Mouse (Mus musculus): ENCODE measurements around the gene Jarid2. TPM values are rescaled to one million over a fixed set of nuclear protein-coding genes. Genes with fewer than 3 reads are reported as not detected.

The Jarid2 gene
- total and polyA plus RNA-seq, 3 experiments: 7.3 to 24.5 (median 20.2) TPM

- Histone ChIP-seq H3K4me3 (peak overlapping the region; percentile 92), H3K79me2 (replicated peaks; ENCODE audit: control insufficient read depth, insufficient read depth, low read length) (0 out of 2 replicates have a peak, but pooled peaks cover 1% of the 10 kb centered on the region), H3K9ac (ENCODE audit: low read depth, low read length) (peak overlapping the region; percentile 89), H3K27ac (peak overlapping the region; percentile 93), H3K27me3 (ENCODE audit: control insufficient read depth, insufficient read depth, low read length) (no peaks in the 10 kb centered on the region), H3K4me1 (ENCODE audit: control insufficient read depth, insufficient read depth, low read length) (peaks cover 7% of the 10 kb centered on the region), H3K36me3 (ENCODE audit: control insufficient read depth, insufficient read depth, low read length) (peaks cover 8% of the 10 kb centered on the region)
- WGBS: under 1% methylated on average over 40 of the region's 41 CpGs
- intact Hi-C loops (cut with DNase I): loop anchor here (2.0 to 10.0 kb wide), 7 partner anchors 101 to 1170 kb away; partner anchors contain the start of gene Mcur1
- DNase-seq: peak; percentile 91 to 93
- TF ChIP-seq POLR2A (IDR thresholded peaks at IDR 0.05; ENCODE audit: insufficient read depth, low read depth, low read length): peak; percentile 99
- TF ChIP-seq CTCF (IDR thresholded peaks at IDR 0.05): 0 out of 2 replicates have a peak, but pooled peaks have one; percentile 7
- TF ChIP-seq EP300 (IDR thresholded peaks at IDR 0.05; ENCODE audit: insufficient read depth, low read depth, low read length): peak; percentile 70; the same call in 1 of the 2 replicates
These were observed 1.8 kb downstream of the Jarid2 start for GRCm38 (mm10) chr13:44730939-44731551.

- TF ChIP-seq EP300 (IDR thresholded peaks at IDR 0.05; ENCODE audit: insufficient read depth, low read depth, low read length) (no peak), CTCF (IDR thresholded peaks at IDR 0.05) (no peak), POLR2A (IDR thresholded peaks at IDR 0.05; ENCODE audit: insufficient read depth, low read depth, low read length) (no peak)
- H3K27me3 ChIP-seq (ENCODE audit: control insufficient read depth, insufficient read depth, low read length): no peaks in the 10 kb centered on the region
- H3K4me3 ChIP-seq: peak overlapping the region; percentile 92
- under 1% methylated on average over 16 of the region's 16 CpGs for WGBS
- H3K79me2 ChIP-seq (replicated peaks; ENCODE audit: control insufficient read depth, insufficient read depth, low read length): 0 out of 2 replicates have a peak, but pooled peaks cover 1% of the 10 kb centered on the region
- intact Hi-C loops (cut with DNase I): loop anchor here (2.0 to 10.0 kb wide), 7 partner anchors 100 to 1171 kb away; partner anchors contain the start of gene Mcur1
- peaks cover 11% of the 10 kb centered on the region for H3K36me3 ChIP-seq (ENCODE audit: control insufficient read depth, insufficient read depth, low read length)
- peaks cover 7% of the 10 kb centered on the region for H3K4me1 ChIP-seq (ENCODE audit: control insufficient read depth, insufficient read depth, low read length)
- H3K9ac ChIP-seq (ENCODE audit: low read depth, low read length): peak overlapping the region; percentile 76
- peak; percentile 19 to 33 for DNase-seq
- peak overlapping the region; percentile 93 for H3K27ac ChIP-seq
These were observed 2.6 kb downstream of the Jarid2 start for GRCm38 (mm10) chr13:44731727-44732441.

- Histone ChIP-seq H3K9ac (ENCODE audit: low read depth, low read length) (peak overlapping the region; percentile 76; the same call in 1 of the 2 replicates), H3K27me3 (ENCODE audit: control insufficient read depth, insufficient read depth, low read length) (no peaks in the 10 kb centered on the region), H3K4me1 (ENCODE audit: control insufficient read depth, insufficient read depth, low read length) (peaks cover 9% of the 10 kb centered on the region), H3K27ac (peak overlapping the region; percentile 93), H3K79me2 (replicated peaks; ENCODE audit: control insufficient read depth, insufficient read depth, low read length) (0 out of 2 replicates have a peak, but pooled peaks cover 1% of the 10 kb centered on the region), H3K4me3 (peak overlapping the region; percentile 92), H3K36me3 (ENCODE audit: control insufficient read depth, insufficient read depth, low read length) (peaks cover 15% of the 10 kb centered on the region)
- TF ChIP-seq CTCF (IDR thresholded peaks at IDR 0.05): no peak
- no peak for TF ChIP-seq POLR2A (IDR thresholded peaks at IDR 0.05; ENCODE audit: insufficient read depth, low read depth, low read length)
- no peak for TF ChIP-seq EP300 (IDR thresholded peaks at IDR 0.05; ENCODE audit: insufficient read depth, low read depth, low read length)
- DNase-seq: no peak
- intact Hi-C loops (cut with DNase I): loop anchor here (5.0 to 10.0 kb wide), 5 partner anchors 100 to 505 kb away; no protein-coding TSS in a partner anchor
- WGBS: 1% methylated on average over 7 of the region's 7 CpGs
These were observed 3.2 kb downstream of the Jarid2 start for GRCm38 (mm10) chr13:44732442-44732974.

- H3K36me3 ChIP-seq (ENCODE audit: control insufficient read depth, insufficient read depth, low read length): peaks cover 19% of the 10 kb centered on the region
- peak overlapping the region; percentile 93 for H3K27ac ChIP-seq
- under 1% methylated on average over 13 of the region's 13 CpGs for WGBS
- no peak for DNase-seq
- H3K4me3 ChIP-seq: peak overlapping the region; percentile 92
- intact Hi-C loops (cut with DNase I): loop anchor here (5.0 to 10.0 kb wide), 5 partner anchors 99 to 506 kb away; no protein-coding TSS in a partner anchor
- H3K79me2 ChIP-seq (replicated peaks; ENCODE audit: control insufficient read depth, insufficient read depth, low read length): 0 out of 2 replicates have a peak, but pooled peaks cover 1% of the 10 kb centered on the region
- H3K9ac ChIP-seq (ENCODE audit: low read depth, low read length): peak overlapping the region; percentile 85
- TF ChIP-seq EP300 (IDR thresholded peaks at IDR 0.05; ENCODE audit: insufficient read depth, low read depth, low read length): no peak
- TF ChIP-seq CTCF (IDR thresholded peaks at IDR 0.05): no peak
- TF ChIP-seq POLR2A (IDR thresholded peaks at IDR 0.05; ENCODE audit: insufficient read depth, low read depth, low read length): no peak
- H3K4me1 ChIP-seq (ENCODE audit: control insufficient read depth, insufficient read depth, low read length): peaks cover 11% of the 10 kb centered on the region
- no peaks in the 10 kb centered on the region for H3K27me3 ChIP-seq (ENCODE audit: control insufficient read depth, insufficient read depth, low read length)
These were observed 3.7 kb downstream of the Jarid2 start for GRCm38 (mm10) chr13:44733036-44733372.

GRCm38 (mm10) chr13:44733373-44734111, 4.3 kb downstream of the Jarid2 start:
- TF ChIP-seq POLR2A (IDR thresholded peaks at IDR 0.05; ENCODE audit: insufficient read depth, low read depth, low read length): peak; percentile 46
- TF ChIP-seq CTCF (IDR thresholded peaks at IDR 0.05): peak; percentile 71
- TF ChIP-seq EP300 (IDR thresholded peaks at IDR 0.05; ENCODE audit: insufficient read depth, low read depth, low read length): no peak
- Histone ChIP-seq H3K4me3 (peak overlapping the region; percentile 92), H3K79me2 (replicated peaks; ENCODE audit: control insufficient read depth, insufficient read depth, low read length) (peaks cover 2% of the 10 kb centered on the region), H3K27me3 (ENCODE audit: control insufficient read depth, insufficient read depth, low read length) (no peaks in the 10 kb centered on the region), H3K9ac (ENCODE audit: low read depth, low read length) (peak overlapping the region; percentile 85), H3K36me3 (ENCODE audit: control insufficient read depth, insufficient read depth, low read length) (peaks cover 24% of the 10 kb centered on the region), H3K4me1 (ENCODE audit: control insufficient read depth, insufficient read depth, low read length) (peaks cover 11% of the 10 kb centered on the region), H3K27ac (peak overlapping the region; percentile 93)
- intact Hi-C loops (cut with DNase I): loop anchor here (2.0 to 10.0 kb wide), 6 partner anchors 53 to 506 kb away; no protein-coding TSS in a partner anchor
- peak; percentile 92 to 95 for DNase-seq
- under 1% methylated on average over 54 of the region's 71 CpGs for WGBS

Measured in heart, adult 2 months (tissue).